Mouse (Mus musculus) heart, adult 2 months (tissue): ENCODE measurements around the gene Frzb.

ENCODE experiments used
- EP300 ChIP-seq: fragments of 200-500 bp; IDR thresholded peaks from 2 replicates; pipeline ENCODE4 v1.6.1; 2011; ENCODE audit warnings: low read depth, low read length, control low read depth; ENCODE audit not compliant: insufficient read depth
- POLR2A ChIP-seq: fragments of 200-500 bp; IDR thresholded peaks from 2 replicates; pipeline ENCODE4 v1.6.1; 2011; ENCODE audit warnings: mild to moderate bottlenecking, low read depth, low read length, control low read depth; ENCODE audit not compliant: insufficient read depth

- no peak for TF ChIP-seq POLR2A
- TF ChIP-seq EP300: no peak
Observed at GRCm38 (mm10) chr2:80430357-80431053, 16.9 kb downstream of the Frzb start.
